Mouse (Mus musculus) limb, embryonic 14.5 days (tissue): Measurements from ENCODE around the gene Lrch3. TPM values are rescaled to one million over a fixed set of nuclear protein-coding genes. Genes with fewer than 3 reads are reported as not detected.

ENCODE experiments used
- ATAC-seq: fragments of 200-750 bp; cut with Nextera tagmentation; 2 replicates; pipeline ENCODE4 v1.8.0; 2017; ENCODE audit warnings: low read depth, moderate number of reproducible peaks, moderate TSS enrichment; ENCODE audit not compliant: low FRiP score
- DNase-seq: peaks from one replicate; pipeline ENCODE4 v3.0.0-alpha.2; 2015; ENCODE audit warnings: low spot score
- H3K27ac ChIP-seq: fragments of 300-500 bp; sonication (generic); replicated peaks from 2 replicates; pipeline ENCODE4 v1.5.1; 2014; ENCODE audit warnings: low read depth, mild to moderate bottlenecking, low read length, moderate library complexity, mixed read lengths
- H3K27me3 ChIP-seq: fragments of 300-500 bp; sonication (generic); 2 replicates; pipeline ENCODE4 v1.6.1; 2014; ENCODE audit warnings: low read length, mixed read lengths; ENCODE audit not compliant: control insufficient read depth, insufficient read depth
- H3K36me3 ChIP-seq: fragments of 300-500 bp; sonication (generic); 2 replicates; pipeline ENCODE4 v1.6.1; 2014; ENCODE audit warnings: mild to moderate bottlenecking, low read length, moderate library complexity, mixed read lengths; ENCODE audit not compliant: control insufficient read depth, insufficient read depth
- H3K4me1 ChIP-seq: fragments of 300-500 bp; sonication (generic); 2 replicates; pipeline ENCODE4 v1.6.1; 2014; ENCODE audit warnings: antibody characterized with exemption, low read length, mixed read lengths; ENCODE audit not compliant: control insufficient read depth, insufficient read depth
- H3K4me2 ChIP-seq: fragments of 300-500 bp; sonication (generic); replicated peaks from 2 replicates; pipeline ENCODE4 v1.6.1; 2014; ENCODE audit warnings: low read depth, mild to moderate bottlenecking, low read length, moderate library complexity; ENCODE audit not compliant: severe bottlenecking
- H3K4me3 ChIP-seq: fragments of 300-500 bp; sonication (generic); replicated peaks from 2 replicates; pipeline ENCODE4 v1.5.1; 2014; ENCODE audit warnings: low read length
- H3K9ac ChIP-seq: fragments of 300-500 bp; sonication (generic); 2 replicates; pipeline ENCODE4 v1.6.1; 2014; ENCODE audit warnings: mild to moderate bottlenecking, low read depth, low read length, moderate library complexity; ENCODE audit not compliant: severe bottlenecking
- H3K9me3 ChIP-seq: fragments of 300-500 bp; sonication (generic); 2 replicates; pipeline ENCODE4 v1.6.1; 2016; ENCODE audit warnings: low read length; ENCODE audit not compliant: control insufficient read depth
- POLR2A ChIP-seq: fragments of 200-500 bp; IDR thresholded peaks from 2 replicates; pipeline ENCODE4 v1.8.0; 2012; ENCODE audit warnings: inconsistent platforms, mild to moderate bottlenecking, moderate library complexity, borderline replicate concordance; ENCODE audit not compliant: insufficient read depth, insufficient read length; ENCODE audit errors: extremely low read depth
- WGBS: fragments of 180-500 bp; shearing (Covaris S2); extraction: QIAGEN DNeasy Blood & Tissue Kit; methylation state at CpG from one replicate; pipeline ENCODE4 v1.1.7; 2014; 5-methylcytosine and 5-hydroxymethylcytosine counted together
- polyA plus RNA-seq, 2 experiments: library from polyadenylated mRNA; depleted of rRNA in 1 of 2; stranded (reverse) in 1 of 2; unstranded in 1 of 2; fragments of >200 nt; fragmentation: Nextera tagmentation in 1 of 2; extraction: Ambion mirVana in 1 of 2; gene quantifications; 2 replicates each; pipeline versions ENCODE4 v1.2.1 to v1.2.3; 2012 to 2014

Lrch3 gene
- polyA plus RNA-seq, 2 experiments = 24.9 to 56.3 TPM

DNA sequence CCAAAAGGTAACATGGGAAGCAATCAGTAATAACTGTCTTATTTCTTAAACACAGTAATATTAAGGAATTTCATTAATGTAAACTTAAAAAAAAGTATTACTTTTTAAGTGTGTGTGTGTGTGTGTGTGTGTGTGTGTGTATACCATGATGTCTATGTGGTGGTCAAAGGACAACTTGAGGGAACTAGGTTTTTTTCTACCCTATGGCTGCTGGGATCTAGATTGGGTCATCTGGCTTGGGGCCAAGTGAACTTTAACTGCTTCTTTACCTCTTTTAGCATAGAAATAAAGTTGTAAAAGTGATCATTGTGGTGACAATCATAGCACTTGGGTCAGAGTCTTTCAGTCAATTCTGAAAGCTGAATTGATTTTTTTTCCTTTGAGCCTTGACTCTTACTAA is 17.8 kb upstream of the Lrch3 start:
- no peaks in the 10 kb centered on the region for H3K9me3 ChIP-seq
- H3K27ac ChIP-seq = no peak overlapping the region
- no peaks in the 10 kb centered on the region for H3K27me3 ChIP-seq
- TF ChIP-seq POLR2A = no peak
- H3K4me1 ChIP-seq = no peaks in the 10 kb centered on the region
- no peak overlapping the region for H3K9ac ChIP-seq
- H3K4me2 ChIP-seq = no peak overlapping the region
- ATAC-seq = no peak
- H3K4me3 ChIP-seq = no peak overlapping the region
- peaks cover 70% of the 10 kb centered on the region for H3K36me3 ChIP-seq
- no peak for DNase-seq

GRCm38 (mm10) chr16:32901360-32902050 is 12.4 kb upstream of the Lrch3 start:
- no peak overlapping the region for H3K4me3 ChIP-seq
- peaks cover 68% of the 10 kb centered on the region for H3K36me3 ChIP-seq
- no peak for TF ChIP-seq POLR2A
- no peaks in the 10 kb centered on the region for H3K4me1 ChIP-seq
- DNase-seq (no peak), ATAC-seq (no peak)
- 73% methylated on average over 2 of the region's 2 CpGs for WGBS
- no peak overlapping the region for H3K9ac ChIP-seq
- no peaks in the 10 kb centered on the region for H3K27me3 ChIP-seq
- no peak overlapping the region for H3K27ac ChIP-seq
- H3K4me2 ChIP-seq = no peak overlapping the region
- no peaks in the 10 kb centered on the region for H3K9me3 ChIP-seq

- Histone ChIP-seq H3K27me3 (no peaks in the 10 kb centered on the region), H3K4me1 (no peaks in the 10 kb centered on the region), H3K9ac (no peak overlapping the region), H3K4me2 (no peak overlapping the region), H3K9me3 (no peaks in the 10 kb centered on the region), H3K36me3 (peaks cover 73% of the 10 kb centered on the region), H3K27ac (no peak overlapping the region), H3K4me3 (no peak overlapping the region)
- ATAC-seq (no peak), DNase-seq (no peak)
- 67% methylated on average over 3 of the region's 3 CpGs for WGBS
- TF ChIP-seq POLR2A = no peak
Measured at GRCm38 (mm10) chr16:32902051-32902428, 11.9 kb upstream of the Lrch3 start.

- Histone ChIP-seq H3K4me1 (no peaks in the 10 kb centered on the region), H3K27ac (no peak overlapping the region), H3K4me3 (no peak overlapping the region), H3K36me3 (peaks cover 43% of the 10 kb centered on the region), H3K9ac (no peak overlapping the region), H3K4me2 (no peak overlapping the region), H3K9me3 (no peaks in the 10 kb centered on the region), H3K27me3 (no peaks in the 10 kb centered on the region)
- ATAC-seq = no peak
- DNase-seq = no peak
- WGBS = 77% methylated on average over 2 of the region's 2 CpGs
- no peak for TF ChIP-seq POLR2A
Measured at GRCm38 (mm10) chr16:32906186-32906585, 7.7 kb upstream of the Lrch3 start.

GRCm38 (mm10) chr16:32906727-32907126 is 7.2 kb upstream of the Lrch3 start:
- Histone ChIP-seq H3K9ac (no peak overlapping the region), H3K4me1 (no peaks in the 10 kb centered on the region), H3K4me3 (no peak overlapping the region), H3K9me3 (no peaks in the 10 kb centered on the region), H3K36me3 (peaks cover 38% of the 10 kb centered on the region), H3K27me3 (no peaks in the 10 kb centered on the region), H3K4me2 (no peak overlapping the region), H3K27ac (no peak overlapping the region)
- no peak for DNase-seq
- no peak for ATAC-seq
- WGBS = 75% methylated on average over 8 of the region's 8 CpGs
- no peak for TF ChIP-seq POLR2A
